Mouse (Mus musculus) adipocyte (in vitro differentiated cells): Measurements from ENCODE around the gene Ckmt1.
"Not testable (repeated sequence)": the region's sequence is repeated elsewhere in the genome, so short reads cannot be mapped to it uniquely, and the experiment has no call there.

Experiments
- DNase-seq: peaks from one replicate; pipeline ENCODE4 v3.0.0-alpha.2; 2016; ENCODE audit warnings: low spot score

The Ckmt1 gene

DNA sequence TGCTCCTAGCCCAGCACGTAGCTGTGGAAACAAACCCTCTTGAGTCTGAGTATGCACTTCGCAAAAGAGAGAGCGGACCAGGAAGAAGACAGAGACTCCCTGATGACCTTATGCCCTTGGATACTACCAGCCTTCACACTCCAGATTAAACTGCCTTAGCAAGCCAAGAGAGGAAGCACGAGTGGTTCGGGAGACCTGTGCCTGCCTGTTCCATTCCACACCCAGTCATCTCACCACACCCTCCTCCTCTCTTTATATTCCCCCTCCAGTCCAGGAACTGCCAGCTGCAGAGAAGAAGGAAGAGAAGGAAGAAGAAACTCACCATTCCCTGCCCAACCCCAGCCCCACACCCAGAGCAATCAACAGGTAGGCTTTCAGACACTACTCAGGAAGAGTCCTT is at the start of gene Ckmt1:
Gene Ckmt1, plus strand, starts transcription at position 221 of the 400 bp plus-strand sequence.
- no peak for DNase-seq

DNA sequence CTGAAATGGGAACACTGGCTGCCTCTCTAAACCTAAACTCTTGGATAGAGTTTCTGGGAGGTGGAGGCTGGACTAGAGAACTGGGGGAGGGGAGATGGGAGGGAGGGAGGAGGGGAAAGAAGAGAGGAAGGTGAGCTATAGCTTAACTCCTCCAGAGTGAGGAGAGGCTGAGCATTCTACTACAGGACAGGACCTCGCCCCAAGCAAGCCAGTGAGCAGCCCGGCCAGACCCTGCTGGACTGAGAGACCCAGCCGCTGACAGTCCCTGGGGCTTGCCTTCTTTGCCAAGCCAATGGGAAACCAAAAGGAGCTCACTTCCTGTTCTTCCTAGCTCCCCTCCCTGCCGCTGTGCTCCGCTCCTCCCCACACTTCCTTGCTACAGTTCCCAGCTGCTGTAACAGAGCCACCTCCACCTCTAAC is 48.5 kb upstream of the Ckmt1 start:
- no peak for DNase-seq

- no peak for DNase-seq
These were observed 41.2 kb upstream of the Ckmt1 start for GRCm38 (mm10) chr2:121316278-121316677.

- DNase-seq = no peak
These were observed 34.5 kb upstream of the Ckmt1 start for GRCm38 (mm10) chr2:121323041-121323440.

DNA sequence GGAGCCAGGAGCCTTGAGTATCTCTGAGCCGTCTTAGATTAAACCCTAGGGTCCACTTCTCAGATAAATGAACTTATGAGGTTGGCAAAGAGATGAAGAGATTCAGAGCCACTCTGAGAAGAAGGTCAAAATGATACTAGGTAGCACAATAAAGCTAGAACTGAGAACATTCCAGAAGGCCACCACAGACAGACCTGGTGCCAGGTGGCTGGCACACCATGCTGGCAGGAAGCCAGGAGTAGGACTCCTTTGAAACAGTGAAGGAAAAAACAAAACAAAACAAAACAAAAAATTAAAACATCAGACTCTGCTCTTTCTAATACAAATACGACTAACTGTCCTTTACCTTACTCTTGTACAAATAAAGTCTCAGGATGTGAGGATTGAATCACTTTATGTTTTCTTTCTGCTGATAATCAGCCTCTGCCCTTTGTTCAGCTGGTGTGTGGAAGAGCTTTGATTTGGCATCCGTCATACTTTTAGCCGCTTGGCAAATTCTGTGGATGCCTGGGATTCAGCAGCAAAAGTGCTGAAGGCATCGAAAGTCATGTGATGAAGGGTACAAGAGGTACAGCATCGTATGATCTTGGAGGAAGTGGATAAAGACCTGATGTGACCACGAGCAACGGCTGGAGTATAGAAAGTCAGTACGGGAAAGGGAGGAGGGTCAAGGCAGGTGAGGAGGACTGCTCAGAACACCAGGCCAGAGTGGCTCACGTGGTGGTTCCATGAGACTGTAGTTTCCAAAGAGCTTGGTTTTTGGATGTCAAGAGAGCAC is 33.6 kb upstream of the Ckmt1 start:
- DNase-seq = no peak

- DNase-seq = no peak
These were observed 28.0 kb upstream of the Ckmt1 start for GRCm38 (mm10) chr2:121329492-121329891.

DNA sequence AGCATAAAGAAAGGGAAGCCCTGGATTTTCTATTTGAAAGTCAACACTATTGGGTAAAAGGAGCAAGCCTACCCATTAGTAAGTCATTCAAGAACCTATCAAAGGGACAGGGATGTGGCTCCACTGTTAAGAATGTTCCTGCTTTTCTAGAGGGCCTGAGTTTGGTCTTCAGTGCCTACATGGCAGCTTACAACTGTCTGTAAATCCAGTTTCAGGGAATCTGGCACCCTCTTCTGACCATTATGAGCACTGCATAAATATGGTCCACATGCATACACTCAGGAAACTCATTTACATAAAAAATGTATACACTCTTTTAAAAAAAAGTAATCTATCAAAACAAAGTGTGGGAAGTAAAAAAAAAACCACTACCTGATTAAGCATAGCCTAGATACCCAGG is 18.5 kb upstream of the Ckmt1 start:
- no peak for DNase-seq

- peak; percentile 51 for DNase-seq
These were observed 4.4 kb upstream of the Ckmt1 start for GRCm38 (mm10) chr2:121353156-121353555.

- DNase-seq = peak; percentile 39
These were observed 3.1 kb upstream of the Ckmt1 start for GRCm38 (mm10) chr2:121354378-121354777.

DNA sequence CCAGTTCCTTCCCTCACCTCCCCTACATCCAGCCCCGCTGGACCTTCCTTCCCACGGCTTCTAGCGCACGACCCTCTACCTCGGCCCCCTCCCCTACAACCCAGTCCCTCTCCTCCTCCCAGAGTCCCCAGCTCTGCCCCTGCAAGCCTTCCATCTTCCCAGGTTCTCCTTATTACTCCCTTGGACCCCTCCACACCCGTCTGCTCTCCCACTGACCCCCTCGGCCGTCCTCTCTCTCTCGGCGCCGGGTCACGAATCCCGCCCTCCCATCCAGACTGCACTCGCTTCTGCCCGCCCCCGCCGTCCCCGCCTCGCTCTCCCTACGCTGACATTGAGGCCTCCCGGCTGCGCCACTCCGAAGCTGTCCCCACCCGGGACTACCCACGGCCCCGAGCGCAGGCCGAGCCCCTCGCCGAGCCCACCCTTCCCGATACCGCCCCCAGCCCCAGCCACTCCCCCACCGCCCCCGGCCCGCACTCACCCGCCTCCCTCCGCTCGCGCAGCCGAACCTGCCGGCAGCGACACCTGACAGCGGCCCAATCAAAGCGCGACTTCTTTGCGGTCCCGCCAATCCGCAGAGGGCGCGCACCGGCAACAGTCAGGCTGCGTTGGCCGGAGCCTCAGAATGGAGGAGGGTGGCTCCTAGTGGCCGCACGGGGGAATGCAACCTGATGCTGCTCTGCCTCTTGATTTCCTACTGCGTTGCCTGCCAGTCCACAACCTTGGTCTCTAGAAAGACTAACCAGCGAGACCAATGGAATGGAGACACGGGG is 2.5 kb upstream of the Ckmt1 start, which contains the start of gene Ppip5k1:
Gene Ppip5k1, minus strand, starts transcription at position 577 of the 773 bp plus-strand sequence.
- peak; percentile 96 for DNase-seq

- DNase-seq = no peak
These were observed 447 bp downstream of the Ckmt1 start for GRCm38 (mm10) chr2:121357961-121358360.

GRCm38 (mm10) chr2:121358381-121358780 is 867 bp downstream of the Ckmt1 start:
- no peak for DNase-seq

DNA sequence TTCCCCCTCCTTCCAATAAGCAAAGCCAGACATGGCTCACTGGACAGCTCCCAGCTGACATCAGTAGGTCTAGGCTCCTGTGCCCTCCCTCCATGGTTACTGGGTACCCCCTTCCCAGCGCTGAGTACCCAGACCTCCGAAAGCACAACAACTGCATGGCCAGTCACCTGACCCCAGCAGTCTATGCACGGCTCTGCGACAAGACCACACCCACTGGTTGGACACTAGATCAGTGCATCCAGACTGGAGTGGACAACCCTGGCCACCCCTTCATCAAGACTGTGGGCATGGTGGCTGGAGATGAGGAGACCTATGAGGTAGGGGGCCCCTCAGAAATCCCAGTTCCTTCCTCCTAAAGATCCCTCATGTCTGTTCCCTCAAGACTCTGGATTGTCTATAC is 1.9 kb downstream of the Ckmt1 start:
- DNase-seq = no peak

GRCm38 (mm10) chr2:121363656-121364055 is 6.1 kb downstream of the Ckmt1 start:
- no peak for DNase-seq

- peak; percentile 58 for DNase-seq
These were observed 11.3 kb downstream of the Ckmt1 start for GRCm38 (mm10) chr2:121368831-121369230.

DNA sequence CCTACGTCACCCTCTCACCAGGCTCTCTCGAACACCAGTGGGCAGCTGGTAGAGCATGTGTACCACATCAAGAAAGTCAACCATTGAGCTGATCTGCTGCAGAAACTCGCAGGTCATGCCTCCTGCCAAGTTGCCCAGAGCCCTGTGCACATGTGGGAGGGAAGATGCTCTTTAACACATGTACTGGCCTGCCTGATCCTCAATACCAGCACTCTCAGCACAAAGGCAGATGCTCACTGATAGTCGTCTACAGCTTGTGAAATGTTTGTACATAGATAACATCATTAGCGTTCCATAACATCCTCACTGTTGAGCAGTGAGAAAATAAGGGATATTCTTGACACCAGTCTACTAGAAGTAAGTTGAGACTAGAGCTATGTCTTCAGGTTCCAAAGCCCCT is 13.4 kb downstream of the Ckmt1 start:
- DNase-seq = no peak

DNA sequence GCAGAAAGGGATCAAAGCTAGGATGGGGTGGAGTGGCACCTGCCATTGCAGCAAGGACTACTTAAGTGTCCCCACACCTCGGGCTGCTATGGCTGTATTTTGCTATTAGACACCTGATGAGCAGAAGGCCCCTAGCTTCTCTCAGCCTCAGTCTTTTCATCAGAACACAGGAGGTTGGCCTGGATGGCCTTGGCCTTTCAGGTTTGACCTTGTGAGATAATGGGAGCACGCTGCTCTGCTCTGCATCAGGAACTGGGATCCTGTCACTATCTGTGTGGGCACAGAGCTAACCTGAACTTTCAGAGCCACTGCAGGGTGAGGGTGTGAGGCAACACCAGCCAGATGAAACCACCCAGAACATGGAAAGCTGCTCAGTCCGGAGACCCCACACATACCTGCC is 14.8 kb downstream of the Ckmt1 start:
- no peak for DNase-seq

GRCm38 (mm10) chr2:121374766-121375165 is 17.3 kb downstream of the Ckmt1 start:
- no peak for DNase-seq

- DNase-seq = not testable (repeated sequence)
These were observed 29.6 kb downstream of the Ckmt1 start, which contains the start of gene Strc for GRCm38 (mm10) chr2:121386961-121387575. Gene Strc, minus strand, starts transcription at chr2:121387168.

- DNase-seq = peak; percentile 86
These were observed 39.1 kb downstream of the Ckmt1 start for GRCm38 (mm10) chr2:121396624-121397023.

DNA sequence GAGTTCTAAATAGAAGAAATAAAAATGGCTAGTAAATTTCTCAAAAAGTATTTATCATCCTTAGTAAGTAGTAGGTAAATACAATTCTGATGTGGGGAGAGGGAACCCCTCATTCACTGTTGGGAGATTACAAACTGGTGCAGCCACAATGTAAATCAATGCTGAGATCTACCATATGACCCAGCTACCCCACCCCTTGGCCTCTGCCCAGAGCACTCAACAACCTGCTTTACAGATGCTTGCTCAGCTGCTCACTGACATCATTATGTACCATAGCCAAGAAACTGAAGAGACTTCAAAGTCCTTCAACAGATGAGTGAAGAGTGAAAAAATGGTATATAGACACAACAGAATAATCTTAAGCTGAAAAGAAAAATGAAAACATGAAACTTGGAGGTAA is 45.8 kb downstream of the Ckmt1 start:
- DNase-seq = no peak

GRCm38 (mm10) chr2:121408160-121408559 is 50.6 kb downstream of the Ckmt1 start:
- peak; percentile 65 for DNase-seq
